ENCODE assay signal across 8 mouse cellular contexts in genomic region chr15:79396736-79397135, GRCm38 (mm10). TPM values are rescaled to one million over a fixed set of nuclear protein-coding genes. Genes with fewer than 3 reads are reported as not detected.
A peak's percentile ranks its signal among the peaks of the same experiment; 100 is the strongest.
DNase-seq lines count a peak whose midpoint lies in the region; ATAC-seq and TF ChIP-seq lines count a peak whose summit lies in the region.

No protein-coding gene starts in this region.

- ATAC-seq in heart, embryonic 11.5 days (replicated peaks; ENCODE audit: insufficient number of reproducible peaks, low FRiP score, low TSS enrichment) = no peak
- ATAC-seq in frontal cortex, adult (ENCODE audit: low TSS enrichment) = no peak
- no peak for ATAC-seq in forebrain, embryonic 12.5 days (ENCODE audit: low FRiP score)

- H3K4me2 ChIP-seq in heart, embryonic 11.5 days = no peak overlapping the region
- no peak overlapping the region for H3K4me2 ChIP-seq in forebrain, embryonic 12.5 days

- H3K9me3 ChIP-seq in heart, embryonic 11.5 days (replicated peaks; ENCODE audit: control insufficient read depth, low read length) = no peaks in the 10 kb centered on the region
- no peaks in the 10 kb centered on the region for H3K9me3 ChIP-seq in forebrain, embryonic 12.5 days

- WGBS in heart, embryonic 11.5 days (ENCODE audit: insufficient replicate concordance) = 70% methylated on average over 11 of the region's 11 CpGs
- WGBS in lung, adult 2 months = 40% methylated on average over 11 of the region's 11 CpGs
- WGBS in forebrain, embryonic 12.5 days = 90% methylated on average over 11 of the region's 11 CpGs

- H3K4me3 ChIP-seq in heart, embryonic 11.5 days (ENCODE audit: low read depth, low read length) = no peak overlapping the region
- peak overlapping the region; percentile 57 for H3K4me3 ChIP-seq in lung, adult 2 months (replicated peaks; ENCODE audit: extremely low read depth, low read depth, low read length)
- no peak overlapping the region for H3K4me3 ChIP-seq in forebrain, embryonic 12.5 days (replicated peaks)

- peaks cover 68% of the 10 kb centered on the region for H3K4me1 ChIP-seq in heart, embryonic 11.5 days (ENCODE audit: control insufficient read depth, insufficient read depth, low read length)
- H3K4me1 ChIP-seq in lung, adult 2 months (ENCODE audit: control insufficient read depth, insufficient read depth, low read length) = peaks cover 65% of the 10 kb centered on the region
- peaks cover 48% of the 10 kb centered on the region for H3K4me1 ChIP-seq in forebrain, embryonic 12.5 days

- H3K27ac ChIP-seq in heart, embryonic 11.5 days (ENCODE audit: low read depth, low read length) = no peak overlapping the region
- no peak overlapping the region for H3K27ac ChIP-seq in forebrain, embryonic 12.5 days

- no peaks in the 10 kb centered on the region for H3K27me3 ChIP-seq in heart, embryonic 11.5 days (ENCODE audit: control insufficient read depth, insufficient read depth, low read length)
- H3K27me3 ChIP-seq in forebrain, embryonic 12.5 days = no peaks in the 10 kb centered on the region

- peak; percentile 99 for DNase-seq in heart, adult 11 months
- DNase-seq in adrenal gland, postnatal 36 days = peak; percentile 37 to 64
- peak; percentile 75 for DNase-seq in heart, postnatal 4 days
- peak; percentile 57 for DNase-seq in lung, adult 2 months
- no peak for DNase-seq in urinary bladder, adult 18-20 months (ENCODE audit: low spot score in 2 of 2)

- TF ChIP-seq CTCF in lung, adult 2 months (IDR thresholded peaks at IDR 0.05; ENCODE audit: insufficient read depth, low read length) = peak; percentile 90

- TF ChIP-seq POLR2A in lung, adult 2 months (IDR thresholded peaks at IDR 0.05; ENCODE audit: borderline replicate concordance, extremely low read depth, low read depth, low read length) = peak; percentile 91

- H3K9ac ChIP-seq in heart, embryonic 11.5 days (ENCODE audit: low read depth, low read length) = no peak overlapping the region
- H3K9ac ChIP-seq in forebrain, embryonic 12.5 days = no peak overlapping the region

- H3K36me3 ChIP-seq in heart, embryonic 11.5 days (ENCODE audit: control insufficient read depth, insufficient read depth, low read length) = 0 out of 2 replicates have a peak, but pooled peaks cover 3% of the 10 kb centered on the region
- peaks cover 11% of the 10 kb centered on the region for H3K36me3 ChIP-seq in forebrain, embryonic 12.5 days (replicated peaks)

RNA-seq across cellular contexts. Expression of gene Tmem184b, which starts 6.6 kb away (rescaled TPM):
- polyA plus RNA-seq in heart, embryonic 11.5 days (2014; fragmentation: Nextera tagmentation; extraction: Ambion mirVana) = 55.0 and 56.5 TPM in 2 replicates
- total RNA-seq in adrenal gland, postnatal 36 days (2021) = 10 to 100 TPM; 46.6 to 75.2 TPM
- total RNA-seq in heart, postnatal 4 days (2021) = 10 to 100 TPM; 68.1 to 73.4 TPM
- 269 and 331 TPM in 2 replicates for polyA plus RNA-seq in lung, adult 2 months (2012; rRNA removed)
- polyA plus RNA-seq in forebrain, embryonic 12.5 days (2016; fragmentation: Nextera tagmentation; extraction: Ambion mirVana) = 41.3 and 43.6 TPM in 2 replicates

RNA-seq across cellular contexts. Expression of gene Maff, which starts 50.3 kb away (rescaled TPM):
- 3.0 and 3.3 TPM in 2 replicates for polyA plus RNA-seq in heart, embryonic 11.5 days (2014; fragmentation: Nextera tagmentation; extraction: Ambion mirVana)
- total RNA-seq in adrenal gland, postnatal 36 days (2021) = 10 to 100 TPM in 1 of 2 experiments, 1 to 10 TPM in 1; 6.3 to 19.1 TPM
- total RNA-seq in heart, postnatal 4 days (2021) = 10 to 100 TPM in 1 of 2 experiments, 1 to 10 TPM in 1; 9.8 to 10.2 TPM
- 12.1 and 21.0 TPM in 2 replicates for polyA plus RNA-seq in lung, adult 2 months (2012; rRNA removed)
- polyA plus RNA-seq in forebrain, embryonic 12.5 days (2016; fragmentation: Nextera tagmentation; extraction: Ambion mirVana) = 1.2 and 2.0 TPM in 2 replicates

RNA-seq across cellular contexts. Expression of gene Csnk1e, which starts 58.6 kb away (rescaled TPM):
- 73.2 and 91.0 TPM in 2 replicates for polyA plus RNA-seq in heart, embryonic 11.5 days (2014; fragmentation: Nextera tagmentation; extraction: Ambion mirVana)
- 10 to 100 TPM; 69.0 to 96.0 TPM for total RNA-seq in adrenal gland, postnatal 36 days (2021)
- 100 to 1,000 TPM in 1 of 2 experiments, 10 to 100 TPM in 1; 99.6 to 108 TPM for total RNA-seq in heart, postnatal 4 days (2021)
- polyA plus RNA-seq in lung, adult 2 months (2012; rRNA removed) = 90.8 and 109 TPM in 2 replicates
- polyA plus RNA-seq in forebrain, embryonic 12.5 days (2016; fragmentation: Nextera tagmentation; extraction: Ambion mirVana) = 245 and 267 TPM in 2 replicates

Comparison
In these comparisons a context has a peak if more than half of its experiments do, and no peak if none do; other contexts are left out.
1. DNase-seq: peak in heart, adult 11 months (single experiment), adrenal gland, postnatal 36 days (2 of 2), heart, postnatal 4 days (single experiment) and lung, adult 2 months (single experiment); none in urinary bladder, adult 18-20 months (0 of 2).